In the genomic region with DNA sequence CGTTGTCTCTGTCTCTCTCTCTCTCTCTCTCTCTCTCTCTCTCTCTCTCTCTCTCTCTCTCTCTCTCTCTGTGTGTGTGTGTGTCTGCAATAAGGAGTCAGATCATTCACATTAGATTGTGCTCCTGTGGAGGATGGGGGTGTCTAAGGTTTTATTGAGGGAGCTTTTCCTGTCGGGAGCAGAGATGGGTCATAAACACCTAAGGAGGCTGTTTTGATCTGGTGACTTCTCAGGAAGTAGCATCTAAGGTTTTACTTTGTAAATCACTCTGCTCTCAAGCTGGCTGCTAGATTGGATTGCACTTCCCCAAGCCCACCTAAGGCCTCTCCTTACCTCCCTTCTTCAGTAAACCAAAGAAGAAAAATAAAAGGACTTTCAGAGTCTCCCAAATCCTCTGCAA, we compare ENCODE assay signal across 18 mouse cellular contexts. TPM values are rescaled to one million over a fixed set of nuclear protein-coding genes. Genes with fewer than 3 reads are reported as not detected.
"Had no signal": no experiment of that assay in that cellular context is flagged by ENCODE, and none has a peak within 500 bp of the region (broad histone marks: within the 10 kb centered on the region; RNA-seq: fewer than 3 reads in every experiment).

No protein-coding gene starts in this region.

- H3K27ac ChIP-seq: left cerebral cortex, adult 2 months; limb, embryonic 10.5 days; liver, embryonic 15.5 days; midbrain, embryonic 13.5 days had no signal

- H3K36me3 ChIP-seq: limb, embryonic 10.5 days; liver, embryonic 15.5 days; midbrain, embryonic 13.5 days had no signal

- H3K4me1 ChIP-seq: liver, embryonic 15.5 days; midbrain, embryonic 13.5 days had no signal

- ATAC-seq: intestine, postnatal 0 days; lung, postnatal 0 days; midbrain, embryonic 13.5 days had no signal

- H3K9ac ChIP-seq: liver, embryonic 15.5 days; midbrain, embryonic 13.5 days had no signal

- H3K4me3 ChIP-seq: left cerebral cortex, adult 2 months; limb, embryonic 10.5 days; liver, embryonic 15.5 days; midbrain, embryonic 13.5 days had no signal

- DNase-seq: kidney, postnatal 14 days; lung, adult 2 months; lung, postnatal 36 days; thymus, adult 18-20 months; thymus, postnatal 14 days had no signal

- H3K9me3 ChIP-seq: limb, embryonic 10.5 days; liver, embryonic 15.5 days; midbrain, embryonic 13.5 days had no signal

- H3K4me2 ChIP-seq: liver, embryonic 11.5 days; liver, embryonic 15.5 days; midbrain, embryonic 13.5 days had no signal

RNA-seq across cellular contexts. Expression of gene Hoxc4, which starts 5.4 kb away (rescaled TPM):
- total RNA-seq: layer of hippocampus, postnatal 25 days; left cerebral cortex, adult 2 months; left cerebral cortex, postnatal 14 days; megakaryocyte progenitor cell, adult 5-6 weeks; neutrophil, adult 5-6 weeks had no signal
- polyA plus RNA-seq: midbrain, postnatal 0 days had no signal

RNA-seq across cellular contexts. Expression of gene Hoxc6, which starts 26.1 kb away (rescaled TPM):
- total RNA-seq: layer of hippocampus, postnatal 25 days; left cerebral cortex, adult 2 months; left cerebral cortex, postnatal 14 days; megakaryocyte progenitor cell, adult 5-6 weeks; midbrain, postnatal 0 days; neutrophil, adult 5-6 weeks had no signal
- polyA plus RNA-seq: lung, postnatal 0 days; midbrain, embryonic 13.5 days; midbrain, postnatal 0 days had no signal

RNA-seq across cellular contexts. Expression of gene Hoxc8, which starts 33.7 kb away (rescaled TPM):
- total RNA-seq: layer of hippocampus, postnatal 25 days; left cerebral cortex, adult 2 months; left cerebral cortex, postnatal 14 days; megakaryocyte progenitor cell, adult 5-6 weeks; midbrain, postnatal 0 days; neutrophil, adult 5-6 weeks had no signal
- polyA plus RNA-seq: lung, adult 2 months; lung, postnatal 0 days; midbrain, embryonic 13.5 days; midbrain, postnatal 0 days had no signal

RNA-seq across cellular contexts. Expression of gene Hoxc9, which starts 47.9 kb away (rescaled TPM):
- total RNA-seq: layer of hippocampus, postnatal 25 days; left cerebral cortex, adult 2 months; left cerebral cortex, postnatal 14 days; megakaryocyte progenitor cell, adult 5-6 weeks; midbrain, postnatal 0 days; neutrophil, adult 5-6 weeks had no signal
- polyA plus RNA-seq: liver, embryonic 15.5 days; lung, adult 2 months; lung, postnatal 0 days; midbrain, embryonic 13.5 days; midbrain, postnatal 0 days; stomach, embryonic 14.5 days had no signal

RNA-seq across cellular contexts. Expression of gene Hoxc5, which starts 56.9 kb away (rescaled TPM):
- total RNA-seq: layer of hippocampus, postnatal 25 days; left cerebral cortex, adult 2 months; left cerebral cortex, postnatal 14 days; megakaryocyte progenitor cell, adult 5-6 weeks; neutrophil, adult 5-6 weeks had no signal
- polyA plus RNA-seq: lung, postnatal 0 days; midbrain, postnatal 0 days had no signal
